Mouse (Mus musculus): ENCODE measurements at regions not wholly inside any gene's neighbourhood (a gene's known extent, or its start where the extent isn't known, plus 50 kb on each side); places are given as distances from the start of the nearest gene placed in this dataset.

DNA sequence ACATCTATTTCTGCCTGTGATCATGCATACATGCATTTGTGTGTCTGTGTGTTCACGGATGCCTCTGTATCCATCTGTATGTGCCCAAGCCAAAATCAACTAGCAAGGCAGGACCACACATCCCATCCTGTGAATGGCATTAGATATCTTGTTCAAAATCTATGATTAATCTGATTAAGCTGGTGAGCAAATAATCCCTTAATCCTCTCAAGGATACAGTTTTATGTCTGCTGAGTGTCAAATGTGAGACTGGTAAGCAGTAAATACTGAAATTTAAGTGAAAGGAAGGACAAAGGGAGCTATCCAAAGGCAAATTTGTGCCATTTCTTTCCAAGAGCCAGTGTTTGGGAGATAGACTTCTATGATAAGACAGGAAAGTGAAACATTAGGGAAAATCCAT, 683.4 kb downstream of the Cypt12 start:
- no peak for TF ChIP-seq CTCF (IDR thresholded peaks at IDR 0.05; ENCODE audit: low read depth, low read length)
- WGBS = 94% methylated on average over 1 of the region's 1 CpGs
- no peak overlapping the region for H3K9ac ChIP-seq (ENCODE audit: low read depth, low read length)
- H3K4me3 ChIP-seq (ENCODE audit: insufficient read depth, low read depth, low read length) = no peak overlapping the region
- no peaks in the 10 kb centered on the region for H3K27me3 ChIP-seq (ENCODE audit: control insufficient read depth, insufficient read depth, low read length)
- H3K36me3 ChIP-seq (ENCODE audit: control insufficient read depth, insufficient read depth, low read length) = no peaks in the 10 kb centered on the region
- no peaks in the 10 kb centered on the region for H3K79me2 ChIP-seq (ENCODE audit: control insufficient read depth, insufficient read depth, low read length)
- H3K27ac ChIP-seq (replicated peaks; ENCODE audit: insufficient read depth, low read depth, low read length) = no peak overlapping the region
- H3K4me1 ChIP-seq (ENCODE audit: control insufficient read depth, insufficient read depth, low read length) = peaks cover 2% of the 10 kb centered on the region
- no peak for DNase-seq (ENCODE audit: extremely low read depth, low read depth, low spot score)

- no peak for DNase-seq (ENCODE audit: extremely low read depth, low read depth, low spot score)
- Histone ChIP-seq H3K79me2 (ENCODE audit: control insufficient read depth, insufficient read depth, low read length) (no peaks in the 10 kb centered on the region), H3K4me1 (ENCODE audit: control insufficient read depth, insufficient read depth, low read length) (no peaks in the 10 kb centered on the region), H3K36me3 (ENCODE audit: control insufficient read depth, insufficient read depth, low read length) (no peaks in the 10 kb centered on the region), H3K27ac (replicated peaks; ENCODE audit: insufficient read depth, low read depth, low read length) (no peak overlapping the region), H3K4me3 (ENCODE audit: insufficient read depth, low read depth, low read length) (no peak overlapping the region), H3K9ac (ENCODE audit: low read depth, low read length) (no peak overlapping the region), H3K27me3 (ENCODE audit: control insufficient read depth, insufficient read depth, low read length) (no peaks in the 10 kb centered on the region)
- TF ChIP-seq POLR2A (IDR thresholded peaks at IDR 0.05; ENCODE audit: extremely low read depth, insufficient read depth, low read length) = no peak
These were observed 686.6 kb downstream of the Cypt12 start for GRCm38 (mm10) chr3:18634855-18635254.

DNA sequence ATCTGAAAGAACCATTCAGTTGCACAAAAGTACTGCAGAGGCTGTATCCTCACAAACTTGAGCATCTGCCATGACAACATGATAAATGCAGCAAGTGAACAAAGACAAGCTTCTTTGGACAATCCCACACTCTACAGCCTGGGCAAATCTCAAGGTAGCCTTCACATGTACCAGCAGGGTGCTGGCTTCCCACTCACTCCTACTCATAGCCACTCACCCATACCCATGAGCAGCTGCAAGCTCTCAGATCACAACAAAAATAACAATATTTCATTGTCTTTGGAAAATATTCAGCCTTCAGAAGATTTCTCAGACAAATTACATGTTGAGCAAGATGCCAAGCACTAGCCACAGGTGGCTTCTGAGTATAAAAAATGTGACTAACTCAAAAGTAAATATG, 689.3 kb downstream of the Cypt12 start:
- Histone ChIP-seq H3K27me3 (ENCODE audit: control insufficient read depth, insufficient read depth, low read length) (no peaks in the 10 kb centered on the region), H3K36me3 (ENCODE audit: control insufficient read depth, insufficient read depth, low read length) (no peaks in the 10 kb centered on the region), H3K27ac (replicated peaks; ENCODE audit: insufficient read depth, low read depth, low read length) (no peak overlapping the region), H3K4me3 (ENCODE audit: insufficient read depth, low read depth, low read length) (no peak overlapping the region), H3K4me1 (ENCODE audit: control insufficient read depth, insufficient read depth, low read length) (no peaks in the 10 kb centered on the region), H3K9ac (ENCODE audit: low read depth, low read length) (no peak overlapping the region), H3K79me2 (ENCODE audit: control insufficient read depth, insufficient read depth, low read length) (no peaks in the 10 kb centered on the region)
- DNase-seq (ENCODE audit: extremely low read depth, low read depth, low spot score) = no peak
- TF ChIP-seq CTCF (IDR thresholded peaks at IDR 0.05; ENCODE audit: low read depth, low read length) (no peak), POLR2A (IDR thresholded peaks at IDR 0.05; ENCODE audit: extremely low read depth, insufficient read depth, low read length) (no peak)

DNA sequence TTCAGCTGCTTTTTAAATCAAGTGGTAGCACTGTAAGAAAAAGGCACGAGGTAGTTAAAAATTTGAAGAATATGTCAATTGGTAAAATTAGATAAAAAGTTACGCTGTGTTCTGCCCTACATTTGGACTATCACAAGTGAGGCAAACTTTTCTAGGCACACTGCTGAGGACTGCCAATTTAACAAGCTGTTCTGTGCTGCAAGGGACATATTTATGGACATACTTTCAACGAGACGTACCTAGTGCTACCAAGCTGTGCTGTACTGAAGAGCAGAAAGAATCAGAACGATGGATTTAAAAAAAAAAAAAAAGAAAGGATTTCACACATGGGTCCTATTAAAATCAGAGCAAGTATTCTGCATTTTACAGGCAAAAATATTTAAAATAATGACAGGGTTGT, 692.1 kb downstream of the Cypt12 start:
- no peak for TF ChIP-seq POLR2A (IDR thresholded peaks at IDR 0.05; ENCODE audit: extremely low read depth, insufficient read depth, low read length)
- TF ChIP-seq CTCF (IDR thresholded peaks at IDR 0.05; ENCODE audit: low read depth, low read length) = no peak
- H3K79me2 ChIP-seq (ENCODE audit: control insufficient read depth, insufficient read depth, low read length) = no peaks in the 10 kb centered on the region
- 87% methylated on average over 5 of the region's 5 CpGs for WGBS
- H3K36me3 ChIP-seq (ENCODE audit: control insufficient read depth, insufficient read depth, low read length) = no peaks in the 10 kb centered on the region
- no peaks in the 10 kb centered on the region for H3K4me1 ChIP-seq (ENCODE audit: control insufficient read depth, insufficient read depth, low read length)
- no peak for DNase-seq (ENCODE audit: extremely low read depth, low read depth, low spot score)
- no peaks in the 10 kb centered on the region for H3K27me3 ChIP-seq (ENCODE audit: control insufficient read depth, insufficient read depth, low read length)
- H3K9ac ChIP-seq (ENCODE audit: low read depth, low read length) = no peak overlapping the region
- no peak overlapping the region for H3K27ac ChIP-seq (replicated peaks; ENCODE audit: insufficient read depth, low read depth, low read length)
- no peak overlapping the region for H3K4me3 ChIP-seq (ENCODE audit: insufficient read depth, low read depth, low read length)

DNA sequence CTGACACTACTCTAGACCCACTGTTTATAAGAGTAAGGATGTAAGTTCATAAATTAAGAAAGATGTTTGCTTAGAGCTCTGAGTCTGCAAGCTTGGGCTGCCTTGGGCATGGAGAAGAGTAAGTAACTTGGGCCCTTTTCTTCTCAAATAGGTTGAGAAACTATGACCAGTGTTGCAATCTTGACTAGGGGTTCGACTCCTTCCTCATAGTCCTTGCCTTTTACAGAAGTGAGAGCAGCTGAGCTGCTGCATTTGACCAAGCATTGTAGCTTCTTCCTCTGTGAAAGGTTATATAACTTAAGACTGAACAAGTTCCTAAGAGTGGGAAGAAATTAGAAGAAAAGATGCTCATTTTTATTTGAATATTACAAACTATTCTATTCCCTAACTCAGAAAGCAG, 693.5 kb downstream of the Cypt12 start:
- Histone ChIP-seq H3K9ac (ENCODE audit: low read depth, low read length) (no peak overlapping the region), H3K79me2 (ENCODE audit: control insufficient read depth, insufficient read depth, low read length) (no peaks in the 10 kb centered on the region), H3K27ac (replicated peaks; ENCODE audit: insufficient read depth, low read depth, low read length) (no peak overlapping the region), H3K4me3 (ENCODE audit: insufficient read depth, low read depth, low read length) (no peak overlapping the region), H3K36me3 (ENCODE audit: control insufficient read depth, insufficient read depth, low read length) (no peaks in the 10 kb centered on the region), H3K27me3 (ENCODE audit: control insufficient read depth, insufficient read depth, low read length) (no peaks in the 10 kb centered on the region), H3K4me1 (ENCODE audit: control insufficient read depth, insufficient read depth, low read length) (no peaks in the 10 kb centered on the region)
- WGBS = 92% methylated on average over 1 of the region's 1 CpGs
- DNase-seq (ENCODE audit: extremely low read depth, low read depth, low spot score) = peak; percentile 31
- no peak for TF ChIP-seq POLR2A (IDR thresholded peaks at IDR 0.05; ENCODE audit: extremely low read depth, insufficient read depth, low read length)
- no peak for TF ChIP-seq CTCF (IDR thresholded peaks at IDR 0.05; ENCODE audit: low read depth, low read length)

DNA sequence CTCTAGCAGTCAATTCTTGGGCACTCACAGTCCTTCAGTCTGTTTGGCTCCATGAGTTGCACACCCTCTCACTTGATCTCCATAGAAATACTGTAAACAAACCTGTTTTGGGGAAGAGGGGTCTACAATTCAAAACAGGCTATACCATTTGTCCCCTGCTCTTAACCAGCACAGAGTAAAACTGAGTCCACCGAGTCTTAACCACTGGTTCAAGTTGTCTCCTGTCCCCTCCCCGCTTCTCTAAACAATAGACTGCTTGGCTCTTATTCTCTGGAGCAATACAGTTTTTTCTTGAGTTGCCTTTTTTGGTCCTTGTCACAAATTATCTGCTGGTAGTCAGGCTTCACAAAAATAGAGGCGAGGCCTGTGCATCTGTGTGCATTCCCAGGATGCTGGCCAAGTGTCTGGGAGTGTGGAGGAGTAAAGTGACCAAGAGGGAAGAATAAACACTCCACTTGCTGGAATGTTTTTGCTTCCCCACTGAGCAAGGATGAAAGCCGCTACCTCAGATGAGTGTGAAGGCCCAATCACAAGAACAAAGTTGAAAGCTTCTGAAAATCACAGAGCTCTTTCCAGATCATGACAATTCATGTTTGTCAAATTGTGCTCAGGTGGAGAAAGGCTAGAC, 695.3 kb downstream of the Cypt12 start:
- no peak overlapping the region for H3K9ac ChIP-seq (ENCODE audit: low read depth, low read length)
- H3K27ac ChIP-seq (replicated peaks; ENCODE audit: insufficient read depth, low read depth, low read length) = no peak overlapping the region
- WGBS = 81% methylated on average over 4 of the region's 4 CpGs

More for the DNA sequence above, 695.3 kb downstream of the Cypt12 start:
- no peak for TF ChIP-seq CTCF (IDR thresholded peaks at IDR 0.05; ENCODE audit: low read depth, low read length)
- no peak for TF ChIP-seq POLR2A (IDR thresholded peaks at IDR 0.05; ENCODE audit: extremely low read depth, insufficient read depth, low read length)
- Histone ChIP-seq H3K4me1 (ENCODE audit: control insufficient read depth, insufficient read depth, low read length) (no peaks in the 10 kb centered on the region), H3K27me3 (ENCODE audit: control insufficient read depth, insufficient read depth, low read length) (no peaks in the 10 kb centered on the region), H3K36me3 (ENCODE audit: control insufficient read depth, insufficient read depth, low read length) (no peaks in the 10 kb centered on the region), H3K79me2 (ENCODE audit: control insufficient read depth, insufficient read depth, low read length) (no peaks in the 10 kb centered on the region), H3K4me3 (ENCODE audit: insufficient read depth, low read depth, low read length) (no peak overlapping the region)
- DNase-seq (ENCODE audit: extremely low read depth, low read depth, low spot score) = no peak
